Mouse (Mus musculus) telencephalon, adult 2 months (tissue): ENCODE data around the gene Sorbs1.

Experiments
- DNase-seq: peaks from one replicate; pipeline ENCODE4 v3.0.0-alpha.2; 2011; ENCODE audit warnings: low read depth, low spot score

Sorbs1 gene

DNA sequence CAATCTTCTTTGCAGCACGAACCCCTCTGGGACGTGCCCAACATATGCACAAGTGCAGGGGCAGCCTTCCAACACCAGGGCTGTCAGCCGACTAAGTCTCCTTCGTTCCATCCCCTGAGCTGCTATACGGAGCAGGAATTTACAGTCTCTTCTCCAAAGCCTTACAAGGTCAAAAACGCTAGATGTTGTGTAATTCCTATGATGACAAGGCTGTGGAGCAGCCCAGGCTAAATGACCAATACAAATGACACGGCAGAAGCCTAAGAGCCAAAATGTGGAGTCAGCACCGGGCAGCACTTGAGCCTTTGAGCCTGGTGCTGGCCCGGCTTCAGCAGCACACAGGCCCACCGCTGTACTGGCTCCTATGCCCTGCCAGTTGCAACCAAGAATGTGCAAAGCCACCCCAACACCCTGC is 35.4 kb downstream of the Sorbs1 start:
- no peak for DNase-seq

DNA sequence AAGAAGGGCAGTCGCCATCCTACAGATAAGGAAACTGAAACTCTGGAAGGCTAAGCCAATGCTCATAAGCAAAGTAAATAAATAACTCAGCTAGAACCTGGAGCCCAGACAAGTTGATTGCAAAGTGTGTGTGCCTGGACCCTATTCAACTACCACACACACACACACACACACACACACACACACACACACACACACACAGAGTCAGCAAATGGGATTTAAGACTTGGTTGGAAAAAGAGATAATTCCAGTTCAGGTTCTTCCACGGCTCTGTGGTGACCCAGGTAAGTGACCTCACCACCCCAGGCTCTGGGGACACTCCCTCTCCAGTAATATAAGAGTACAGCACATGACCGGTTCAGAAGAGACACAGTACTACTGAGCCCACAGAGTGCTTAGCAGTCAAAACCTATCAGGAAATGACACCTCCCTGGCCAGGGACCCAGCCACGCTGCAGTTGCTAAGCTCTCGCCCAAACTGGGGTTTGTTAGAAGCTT is 36.1 kb downstream of the Sorbs1 start:
- no peak for DNase-seq

DNA sequence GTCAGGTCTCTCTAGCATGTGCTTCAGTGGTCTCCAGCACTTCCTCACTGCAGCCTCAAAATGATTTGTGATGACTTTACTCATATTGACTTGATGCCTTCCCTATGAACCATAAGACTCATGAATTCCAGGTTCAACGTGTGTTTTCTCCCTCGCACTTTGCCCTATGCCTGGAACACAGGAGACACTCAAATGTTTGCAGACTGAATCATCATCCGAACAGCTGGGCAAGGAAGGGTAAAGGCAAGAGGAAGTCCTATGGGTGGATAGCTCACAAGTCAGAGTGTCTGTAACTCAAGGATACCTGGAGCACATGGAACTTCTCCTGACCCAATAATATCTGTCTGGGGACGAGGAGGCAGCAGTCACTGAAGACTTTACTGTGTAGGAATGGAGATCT is 37.1 kb downstream of the Sorbs1 start:
- DNase-seq: no peak

DNA sequence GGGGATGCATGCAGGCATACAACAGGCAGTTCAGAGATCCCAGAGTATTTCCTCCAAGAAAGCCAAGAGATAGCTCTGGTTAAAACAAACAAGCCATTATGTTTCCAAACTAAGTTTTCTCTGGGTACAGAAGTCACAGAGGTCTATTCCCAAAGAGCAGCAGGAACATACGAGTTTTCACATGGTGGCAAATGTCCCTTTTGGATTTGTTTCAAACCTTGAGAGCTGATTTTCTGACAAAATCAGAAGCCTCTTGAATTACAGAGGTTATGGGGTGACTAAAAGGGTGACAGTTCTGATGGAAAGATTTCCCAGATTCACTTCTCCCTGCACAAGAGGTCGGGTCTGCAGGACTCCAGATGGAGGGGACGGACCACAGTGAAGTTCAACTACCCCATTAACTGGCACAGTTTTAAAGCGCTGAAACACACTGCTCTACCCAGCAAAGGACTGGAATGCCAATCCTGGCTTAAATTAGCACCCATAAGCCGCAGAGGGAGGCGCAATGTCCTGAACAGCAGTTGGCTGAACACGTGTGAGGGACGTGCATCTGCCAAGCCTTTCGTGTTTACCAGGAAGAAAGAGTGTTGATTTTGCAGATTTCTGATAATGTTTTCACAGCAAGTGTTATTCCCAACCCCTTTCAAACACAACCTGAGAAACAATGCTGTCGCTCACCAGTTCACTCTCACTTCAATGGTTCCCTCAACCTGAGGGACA is 41.9 kb downstream of the Sorbs1 start:
- DNase-seq: peak; percentile 78

DNA sequence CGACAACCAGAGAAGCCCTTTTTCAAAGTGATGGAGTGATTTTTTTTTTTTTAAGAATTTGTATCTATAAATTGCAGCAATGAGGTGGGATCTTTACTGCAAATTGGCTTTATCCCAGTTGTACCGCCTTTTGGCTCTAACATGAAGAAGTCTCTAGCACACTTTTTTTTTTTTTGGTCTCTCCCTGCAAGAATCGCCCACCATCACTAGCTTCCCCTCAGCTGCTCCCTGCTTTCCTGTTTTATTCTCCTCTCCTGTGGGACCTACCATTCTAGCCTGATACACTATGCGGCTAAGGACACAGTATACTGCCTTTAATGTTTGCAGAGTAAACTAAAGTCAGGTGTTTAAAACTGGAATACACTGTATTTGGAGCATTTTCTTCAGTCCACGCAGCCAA is 43.8 kb downstream of the Sorbs1 start:
- peak; percentile 50 for DNase-seq

DNA sequence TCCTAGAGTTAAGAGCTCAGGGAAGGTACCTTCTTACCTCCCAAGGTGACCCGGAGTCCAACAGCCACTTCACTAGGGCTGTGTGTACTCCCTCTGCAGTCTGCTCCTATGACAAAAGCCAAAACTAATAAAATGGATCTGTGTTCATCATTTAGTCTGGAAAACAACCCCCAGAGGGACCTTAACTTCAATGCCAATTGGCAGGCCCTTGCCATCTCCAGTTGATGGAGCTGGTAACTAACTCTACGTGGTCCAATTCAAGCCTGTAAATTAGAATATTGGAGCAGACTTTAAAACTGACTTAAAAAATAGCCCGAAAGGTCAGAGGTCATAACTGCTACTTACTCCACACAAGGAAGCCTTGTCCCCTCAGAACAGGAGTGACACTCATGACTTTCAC is 45.3 kb downstream of the Sorbs1 start:
- no peak for DNase-seq

DNA sequence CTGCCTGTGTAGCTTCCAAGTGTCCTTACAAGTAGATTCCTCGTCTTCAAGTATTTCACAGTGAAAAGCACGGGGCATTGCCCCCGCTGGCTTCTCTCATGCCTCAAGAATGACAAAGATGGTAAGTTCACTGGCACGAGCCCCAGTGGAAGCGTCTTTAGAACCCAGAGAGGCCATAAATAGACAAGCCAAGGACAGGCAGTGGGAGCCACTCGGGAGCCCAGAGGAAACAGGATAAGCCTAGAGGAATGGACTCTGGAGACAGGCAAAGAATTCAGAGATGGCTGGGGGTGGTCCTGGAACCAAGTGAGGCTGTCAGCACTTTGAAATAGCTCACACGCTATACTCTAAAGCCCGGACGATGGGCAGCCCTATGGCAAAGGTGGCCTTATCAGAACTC is 45.8 kb downstream of the Sorbs1 start:
- DNase-seq: no peak

DNA sequence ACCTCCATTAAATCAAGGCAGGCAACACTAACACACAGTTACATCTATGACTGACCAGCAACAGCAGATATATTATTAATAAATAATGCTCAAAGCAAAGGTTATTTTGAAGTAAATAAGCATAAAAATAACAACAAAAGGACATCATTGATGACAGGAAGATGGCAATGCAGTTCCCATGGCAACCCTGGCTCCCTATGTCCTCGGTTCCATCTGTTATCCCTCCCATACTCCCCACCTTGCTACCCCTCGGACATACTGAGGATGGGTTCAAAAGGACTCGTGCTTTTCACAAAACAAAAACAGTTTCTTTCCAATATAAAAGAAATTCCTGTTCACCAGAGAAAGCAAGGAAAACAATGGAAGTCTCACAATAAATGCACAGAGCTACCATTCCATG is 48.2 kb downstream of the Sorbs1 start:
- DNase-seq: no peak

DNA sequence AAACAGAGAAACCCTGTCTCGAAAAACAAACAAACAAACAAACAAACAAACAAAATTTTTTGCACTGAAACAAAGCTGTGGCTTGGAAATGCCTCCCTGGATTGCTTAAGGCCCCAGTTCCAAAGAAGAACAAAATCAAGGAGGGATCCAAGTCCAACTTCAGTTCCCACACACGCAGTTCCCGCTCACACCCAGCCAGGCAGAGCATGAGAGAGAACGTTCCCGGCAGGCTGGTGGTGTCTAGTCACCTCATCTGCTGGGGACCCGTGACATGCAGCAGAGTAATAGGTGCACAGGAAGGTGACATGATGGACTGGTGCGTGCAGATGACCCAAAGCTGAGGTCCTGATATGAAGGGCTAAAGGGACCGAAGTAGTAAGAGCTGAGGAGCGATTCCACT is 49.2 kb downstream of the Sorbs1 start:
- no peak for DNase-seq

DNA sequence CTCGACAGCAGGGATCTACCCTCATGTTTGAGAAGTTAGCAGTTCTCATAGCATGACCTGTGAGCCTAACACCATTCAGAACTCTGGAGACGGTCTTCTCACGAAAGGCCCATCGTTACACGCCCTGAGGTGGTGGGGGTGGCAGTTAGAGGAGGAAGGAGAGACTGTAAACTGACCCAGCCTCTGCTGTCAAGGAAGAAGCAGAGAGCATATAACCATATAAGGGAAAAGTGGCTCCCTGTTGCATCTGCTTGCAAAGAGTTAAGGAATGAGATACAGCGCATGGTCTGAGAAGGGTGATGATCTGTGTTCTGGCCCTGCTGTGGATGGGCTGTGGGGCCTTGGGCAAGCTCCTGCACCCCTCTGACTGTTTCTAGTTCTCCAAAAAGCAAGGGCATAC is 50.7 kb downstream of the Sorbs1 start:
- DNase-seq: no peak

DNA sequence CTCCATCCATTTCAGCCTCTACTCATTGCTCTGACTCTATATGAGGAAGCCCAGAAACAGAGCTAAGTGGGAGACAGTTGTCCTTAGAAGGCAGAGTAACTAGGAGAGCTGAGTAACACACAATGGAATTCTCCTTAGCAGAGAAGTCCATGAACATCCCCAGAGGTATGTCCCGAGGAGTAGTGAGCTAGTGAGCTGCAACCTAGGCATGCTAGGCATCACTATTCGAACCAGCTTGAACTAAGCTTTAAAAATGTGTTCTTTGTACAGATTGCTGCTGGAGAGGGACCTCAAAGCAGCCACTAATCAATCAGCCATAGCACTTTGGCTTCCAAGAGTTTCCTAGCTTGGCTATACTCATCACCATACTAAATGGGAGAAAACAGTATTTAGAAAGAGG is 51.1 kb downstream of the Sorbs1 start:
- no peak for DNase-seq

DNA sequence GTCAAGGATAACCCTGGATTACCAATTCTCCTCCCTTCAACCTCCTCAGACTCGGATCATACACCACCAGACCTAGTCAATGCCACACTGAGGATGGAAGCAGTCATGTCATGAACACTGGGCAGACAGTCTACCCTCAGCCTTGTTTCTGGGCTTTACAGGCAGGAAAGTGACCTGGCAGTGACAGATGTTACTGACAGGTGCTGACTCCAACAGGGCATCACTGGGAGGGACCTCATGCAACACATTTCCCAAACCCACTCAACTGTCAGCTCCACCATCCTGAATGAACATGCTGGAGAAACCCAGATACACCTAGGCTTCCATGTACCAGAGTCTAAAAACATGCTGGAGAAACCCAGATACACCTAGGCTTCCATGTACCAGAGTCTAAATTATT is 51.9 kb downstream of the Sorbs1 start:
- DNase-seq: no peak

DNA sequence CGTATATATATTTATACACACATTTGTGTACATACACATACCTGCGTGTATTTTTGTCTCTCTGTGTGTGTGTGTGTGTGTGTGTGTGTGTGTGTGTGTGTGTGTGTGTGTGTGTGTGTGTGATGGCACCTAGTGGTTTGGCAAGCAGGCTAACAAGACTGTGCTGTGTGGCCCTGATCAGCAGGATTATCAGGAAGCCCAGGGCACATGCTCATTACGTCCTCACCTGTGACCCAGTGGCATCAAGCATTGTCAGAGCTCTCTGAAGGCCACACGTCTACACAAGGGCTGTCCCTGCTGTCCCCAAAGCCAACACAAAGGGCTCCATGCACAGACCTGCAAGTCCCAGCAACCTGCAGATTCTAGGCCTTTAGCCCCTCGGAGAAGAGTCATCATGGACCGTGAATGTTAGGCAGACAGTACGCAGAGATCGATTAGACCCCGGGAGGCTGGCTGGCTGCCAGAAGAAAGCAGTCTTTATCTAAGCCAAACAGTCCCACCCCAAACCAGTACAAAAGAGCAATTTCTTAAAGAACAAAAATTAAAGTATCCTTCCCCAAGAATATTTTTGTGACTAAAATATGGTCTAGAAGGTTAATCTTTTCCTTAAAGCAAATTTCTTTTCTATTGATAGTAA is 52.6 kb downstream of the Sorbs1 start:
- no peak for DNase-seq

DNA sequence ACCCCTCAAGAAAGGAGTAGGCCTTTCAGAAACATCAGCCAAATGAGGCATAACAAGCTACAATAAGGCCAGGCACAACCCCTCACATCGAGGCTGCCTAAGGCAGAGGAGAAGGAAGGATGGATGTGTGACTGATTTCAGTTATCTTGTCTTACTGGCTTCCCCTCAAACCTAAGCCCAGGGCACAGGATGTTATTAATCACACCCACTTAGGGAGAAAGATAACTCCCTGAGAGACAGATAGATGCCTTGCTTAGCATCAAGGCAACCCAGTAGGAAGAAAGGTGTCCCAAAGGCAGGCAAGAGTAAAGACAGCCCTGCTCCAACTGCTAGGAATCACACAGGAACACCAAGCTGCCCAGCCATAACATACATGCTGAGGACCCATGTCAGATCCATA is 54.2 kb downstream of the Sorbs1 start:
- DNase-seq: no peak

DNA sequence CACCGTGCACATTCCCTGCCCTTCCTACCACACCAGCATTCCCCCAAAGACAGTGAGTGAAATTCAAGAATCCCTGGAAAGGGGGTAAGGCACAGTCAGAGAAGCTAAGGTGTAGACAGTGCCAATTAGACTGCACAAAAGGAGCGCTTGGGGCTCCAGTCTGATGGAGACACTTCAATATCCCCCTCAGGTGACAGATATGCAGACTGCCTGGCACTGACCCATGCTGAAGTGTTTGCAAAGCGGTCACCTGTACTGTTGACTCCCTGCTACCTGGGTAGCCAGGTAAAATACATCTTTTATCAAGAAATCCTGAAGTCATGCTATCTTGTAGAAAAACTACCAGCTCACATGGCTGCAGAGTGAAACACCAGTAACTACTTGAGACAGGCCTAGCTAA is 54.8 kb downstream of the Sorbs1 start:
- DNase-seq: no peak

DNA sequence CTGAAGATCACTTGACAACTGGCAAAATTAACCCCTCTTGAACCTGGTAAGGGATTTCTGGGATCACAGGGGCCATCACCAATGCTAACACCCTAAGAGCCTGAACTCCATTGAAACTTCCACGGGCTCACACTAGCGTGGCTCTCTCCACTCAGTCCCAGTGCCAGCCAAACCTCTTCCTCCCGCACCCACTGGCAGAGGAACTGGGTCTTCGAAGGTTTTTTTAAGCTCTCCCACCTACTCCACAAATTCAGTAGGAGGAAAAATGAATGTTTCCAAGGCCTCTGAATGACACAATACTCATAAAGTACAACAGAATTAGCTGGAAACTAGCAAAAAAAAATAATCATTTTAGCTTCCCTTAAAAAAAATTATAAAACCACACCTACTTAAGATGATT is 58.3 kb downstream of the Sorbs1 start:
- no peak for DNase-seq

DNA sequence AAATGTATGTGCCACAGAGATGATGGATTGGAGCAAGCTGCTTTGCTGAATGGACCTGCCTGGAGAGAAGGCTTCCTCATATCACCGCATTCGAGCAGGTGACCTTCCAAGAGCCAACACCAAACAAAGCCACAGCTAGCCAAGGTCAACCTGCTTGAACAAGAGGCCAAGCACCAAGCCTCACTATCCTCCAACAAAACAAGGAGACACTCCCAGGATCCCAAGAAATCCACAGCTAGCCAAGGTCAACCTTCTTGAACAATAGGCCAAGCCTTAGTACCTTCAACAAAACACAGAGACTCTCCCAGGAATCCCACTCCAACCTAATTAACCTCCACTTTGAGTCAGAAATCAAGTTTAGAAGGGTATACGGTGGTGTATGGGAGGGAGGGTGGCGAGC is 59.5 kb downstream of the Sorbs1 start:
- no peak for DNase-seq

DNA sequence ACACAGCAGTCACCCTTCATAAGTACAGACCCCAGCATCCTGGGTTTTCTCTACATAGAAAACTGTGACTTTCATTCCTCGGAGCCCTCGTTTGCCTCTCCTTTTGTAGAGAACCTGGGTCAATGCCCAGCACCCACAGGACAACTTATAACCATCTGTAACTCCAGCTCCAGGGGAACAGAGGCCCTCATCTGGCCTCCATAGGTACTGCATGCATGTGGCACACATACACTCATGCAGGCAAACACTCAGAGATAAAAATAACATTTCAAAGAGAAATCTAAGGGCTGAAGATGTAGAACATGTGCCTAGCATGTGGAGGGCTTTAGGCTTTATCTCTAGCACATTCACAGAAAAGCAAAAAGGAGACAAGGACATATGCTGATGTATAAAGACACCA is 61.4 kb downstream of the Sorbs1 start:
- no peak for DNase-seq

DNA sequence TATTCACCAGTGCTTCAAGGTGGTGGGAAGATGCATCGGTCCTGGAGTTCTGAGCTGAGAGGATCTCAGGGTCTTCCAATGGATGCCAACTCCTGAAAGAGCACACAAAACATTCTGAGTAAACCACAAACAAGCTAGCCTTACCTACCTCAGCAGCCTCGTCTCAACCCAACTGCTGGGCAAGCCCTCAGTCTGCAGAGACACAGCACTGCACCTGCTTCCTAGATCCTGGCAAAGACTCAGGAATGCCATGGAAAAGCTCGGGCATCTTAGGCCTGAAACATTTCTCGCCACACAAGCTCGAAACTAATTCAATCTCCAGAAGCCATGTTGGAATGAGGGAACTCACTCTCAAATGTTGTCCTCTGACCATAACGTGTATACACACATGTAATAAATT is 62.3 kb downstream of the Sorbs1 start:
- DNase-seq: no peak

DNA sequence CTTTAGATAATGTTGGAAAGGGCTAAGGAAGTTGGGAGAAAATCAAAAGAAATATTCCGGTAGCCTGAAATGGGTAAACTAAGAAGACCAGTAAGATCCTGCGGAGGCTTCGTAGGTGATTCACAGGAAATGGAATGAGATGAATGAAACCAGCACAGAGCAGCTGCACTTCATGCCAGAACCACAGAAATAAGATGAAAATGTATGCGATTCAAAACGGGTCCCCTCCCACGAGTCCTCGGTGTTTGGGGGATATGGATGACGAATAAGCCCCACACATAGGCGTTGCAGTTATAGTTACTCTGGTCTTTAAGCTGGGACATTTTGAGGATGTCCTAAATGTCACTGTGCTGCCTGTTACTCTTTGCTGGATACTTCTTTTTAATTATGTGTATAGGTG is 67.1 kb downstream of the Sorbs1 start:
- no peak for DNase-seq

DNA sequence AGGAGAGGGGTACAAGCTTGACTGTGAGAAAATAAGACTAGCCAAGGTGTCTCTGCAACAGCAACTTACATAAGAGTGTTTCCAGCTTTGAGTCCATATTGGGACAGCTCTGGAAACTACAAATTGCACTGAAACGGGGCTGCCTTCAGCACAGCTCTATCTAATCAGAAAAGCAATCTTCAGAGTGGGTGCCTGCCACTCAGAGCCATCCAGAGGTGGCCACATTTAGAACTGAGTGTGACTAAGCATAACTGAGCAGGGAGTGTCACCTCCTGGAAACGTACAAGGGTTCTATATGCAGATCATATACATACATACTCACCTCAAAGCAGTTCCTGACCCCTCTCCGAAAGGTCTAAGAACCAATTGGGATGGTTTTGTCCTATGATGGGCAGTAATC is 71.2 kb downstream of the Sorbs1 start:
- DNase-seq: no peak

DNA sequence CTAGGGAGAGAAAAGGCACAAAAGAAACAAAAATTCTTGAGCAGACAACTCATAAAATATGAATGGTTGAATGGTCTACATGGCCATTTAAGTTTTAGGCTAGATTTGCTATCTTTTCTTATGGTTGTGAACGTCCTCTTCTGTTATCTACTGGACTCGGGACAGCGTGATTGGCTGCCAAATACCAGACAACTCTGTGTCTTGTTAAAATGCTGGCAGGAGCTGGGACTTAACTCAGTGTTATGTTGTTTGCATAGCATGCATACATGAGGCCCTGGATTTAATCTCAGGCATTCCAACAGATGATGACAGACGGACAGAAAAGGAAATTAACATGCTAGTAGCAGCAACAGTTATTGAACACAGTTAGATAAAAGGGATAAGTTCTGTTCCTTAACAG is 72.6 kb downstream of the Sorbs1 start:
- no peak for DNase-seq

DNA sequence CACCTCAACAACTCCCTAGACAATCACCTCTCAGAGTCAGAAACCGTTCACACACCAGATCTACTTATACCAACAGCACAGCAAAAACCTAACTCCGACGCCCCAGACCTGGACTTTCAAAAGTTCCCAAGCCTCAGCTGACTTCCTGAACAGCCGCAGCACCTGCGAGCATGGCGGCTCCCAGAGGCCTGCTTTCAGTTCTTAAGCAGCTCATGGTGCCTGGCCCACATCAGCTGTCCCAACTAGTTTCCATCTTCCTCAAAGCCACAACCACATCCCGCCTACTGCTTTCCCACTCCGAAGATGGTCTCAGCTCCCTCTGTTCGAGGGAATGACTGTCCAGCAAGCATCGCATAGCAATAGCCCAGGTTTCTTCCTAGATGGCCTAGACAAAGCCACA is 74.7 kb downstream of the Sorbs1 start:
- no peak for DNase-seq

DNA sequence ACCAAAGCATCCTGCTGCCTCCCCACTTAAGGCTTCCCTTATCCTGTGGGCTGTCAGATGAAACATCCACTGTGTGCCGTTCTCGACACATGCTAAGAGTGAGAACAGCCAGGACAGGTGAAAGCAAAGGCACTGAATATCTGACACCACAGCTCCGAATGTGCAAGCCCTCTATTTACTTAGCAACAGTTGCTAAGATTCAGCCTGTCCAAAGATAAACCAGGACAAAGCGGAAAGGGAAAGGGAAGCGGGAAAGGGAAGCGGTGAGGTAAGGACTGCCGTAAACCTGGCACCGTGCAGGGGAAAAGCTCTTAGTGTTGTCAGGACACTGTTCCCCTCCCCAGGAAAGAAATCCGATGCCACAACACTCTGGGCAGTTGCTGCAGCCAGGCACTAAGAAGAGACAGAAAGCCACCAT is 75.9 kb downstream of the Sorbs1 start:
- DNase-seq: no peak
